Mouse (Mus musculus): ENCODE data around the gene Ttc6. TPM values are rescaled to one million over a fixed set of nuclear protein-coding genes. Genes with fewer than 3 reads are reported as not detected.

The Ttc6 gene
- polyA plus RNA-seq, 1 experiment from 2014 or later: 0.92 TPM

DNA sequence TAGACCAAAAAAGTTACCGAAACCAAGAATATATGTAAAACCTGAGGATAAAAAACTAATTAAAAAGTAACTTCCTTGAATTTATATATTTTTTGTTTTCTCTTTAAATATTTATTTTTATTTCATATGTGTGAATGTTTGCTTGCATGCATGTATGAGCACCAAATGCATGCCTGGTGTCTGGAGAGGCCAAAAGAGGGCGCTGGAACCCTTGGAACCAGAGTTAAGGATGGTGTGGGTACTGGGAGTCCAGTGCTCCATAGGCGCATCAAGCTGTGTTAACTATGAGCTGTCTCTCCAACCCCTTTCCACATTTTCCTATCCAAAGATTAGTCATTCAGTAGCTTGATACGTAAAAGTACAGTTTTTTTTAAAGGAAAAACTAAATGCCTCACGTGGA lies 58.1 kb downstream of the Ttc6 start:
- Histone ChIP-seq H3K9ac (no peak overlapping the region), H3K4me3 (replicated peaks) (no peak overlapping the region), H3K36me3 (no peaks in the 10 kb centered on the region), H3K27ac (no peak overlapping the region), H3K4me2 (replicated peaks) (no peak overlapping the region), H3K9me3 (no peaks in the 10 kb centered on the region), H3K27me3 (replicated peaks) (no peaks in the 10 kb centered on the region), H3K4me1 (replicated peaks) (0 out of 2 replicates have a peak, but pooled peaks cover 4% of the 10 kb centered on the region)
- no peak for ATAC-seq
- WGBS: 71% methylated on average over 5 of the region's 5 CpGs

DNA sequence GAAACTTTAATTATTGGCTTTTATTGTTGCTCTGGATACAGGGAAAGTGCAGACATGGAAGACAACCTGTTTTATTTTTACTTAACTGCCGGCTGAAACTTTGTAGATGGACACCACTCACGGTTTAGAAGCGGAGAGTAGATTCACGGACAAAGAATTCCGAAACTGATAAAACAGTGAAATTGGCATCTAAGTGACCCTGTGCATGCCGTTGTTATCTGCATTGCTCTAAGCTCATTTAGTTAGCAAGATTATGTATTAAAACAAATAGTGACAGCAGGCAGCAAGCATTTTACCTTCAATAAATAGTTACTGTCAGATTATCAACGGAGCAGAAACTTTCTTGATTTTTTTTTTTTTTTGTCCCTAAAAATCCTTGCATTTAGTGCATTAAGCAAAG lies 59.4 kb downstream of the Ttc6 start:
- 33% methylated on average over 7 of the region's 7 CpGs for WGBS
- ATAC-seq: peak; percentile 80
- Histone ChIP-seq H3K4me1 (replicated peaks) (0 out of 2 replicates have a peak, but pooled peaks cover 4% of the 10 kb centered on the region), H3K9me3 (no peaks in the 10 kb centered on the region), H3K9ac (no peak overlapping the region), H3K4me3 (replicated peaks) (no peak overlapping the region), H3K36me3 (no peaks in the 10 kb centered on the region), H3K27ac (no peak overlapping the region), H3K4me2 (replicated peaks) (peak overlapping the region; percentile 25; the same call in 1 of the 2 replicates), H3K27me3 (replicated peaks) (no peaks in the 10 kb centered on the region)

DNA sequence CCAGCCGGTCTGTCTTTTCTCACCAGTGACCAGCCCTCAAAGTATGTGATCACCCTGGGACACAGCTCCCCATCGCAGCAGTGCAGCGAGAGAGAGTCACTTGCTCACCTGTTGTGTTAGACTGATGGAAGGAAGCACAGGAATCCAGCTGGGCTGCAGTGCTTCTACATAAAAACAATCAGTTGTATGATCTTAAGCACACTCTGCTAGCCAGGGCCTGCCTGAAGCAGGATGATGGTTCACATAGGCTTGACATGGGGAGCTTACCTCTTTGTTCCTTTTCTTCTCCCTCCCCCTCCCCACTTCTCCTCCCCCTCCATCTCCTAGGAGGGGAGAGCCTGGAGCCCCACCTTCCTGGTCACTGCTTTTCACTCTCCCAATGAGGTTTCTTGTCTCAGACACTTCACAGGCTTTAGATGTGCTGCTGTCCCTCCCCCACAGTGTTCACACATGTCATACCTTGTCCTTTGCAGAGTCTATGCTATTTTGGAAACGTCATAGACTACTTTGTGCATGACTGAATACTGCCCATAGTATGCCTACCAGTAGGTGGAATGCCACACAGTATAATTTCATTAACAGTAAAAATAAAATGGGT lies 60.2 kb downstream of the Ttc6 start:
- Histone ChIP-seq H3K4me3 (replicated peaks) (no peak overlapping the region), H3K9me3 (no peaks in the 10 kb centered on the region), H3K36me3 (no peaks in the 10 kb centered on the region), H3K27ac (no peak overlapping the region), H3K4me2 (replicated peaks) (no peak overlapping the region), H3K27me3 (replicated peaks) (no peaks in the 10 kb centered on the region), H3K4me1 (replicated peaks) (0 out of 2 replicates have a peak, but pooled peaks cover 4% of the 10 kb centered on the region), H3K9ac (no peak overlapping the region)
- peak; percentile 36 for ATAC-seq
- 30% methylated on average over 4 of the region's 4 CpGs for WGBS

DNA sequence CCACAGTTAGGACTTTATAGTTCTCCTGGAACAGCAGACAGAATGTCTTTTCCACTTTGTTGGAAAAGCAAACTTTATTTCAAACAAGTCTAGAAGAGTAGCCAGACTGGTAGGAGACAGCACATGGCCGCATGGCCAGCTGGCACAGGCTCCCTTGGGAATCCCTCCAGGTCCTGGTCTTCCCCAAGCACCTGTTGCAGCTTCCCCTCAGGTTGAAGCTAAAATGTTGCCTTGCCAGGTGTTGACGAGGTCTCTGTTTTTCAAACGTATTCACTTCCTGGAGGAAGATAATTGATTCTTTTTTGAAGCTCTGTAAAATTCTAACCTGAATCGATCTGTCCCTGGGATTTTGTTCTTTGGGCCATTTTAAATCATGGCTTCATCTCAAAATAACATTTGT lies 86.1 kb downstream of the Ttc6 start:
- H3K4me2 ChIP-seq (replicated peaks): no peak overlapping the region
- H3K27ac ChIP-seq: no peak overlapping the region
- no peaks in the 10 kb centered on the region for H3K9me3 ChIP-seq
- WGBS: 78% methylated on average over 4 of the region's 4 CpGs
- no peaks in the 10 kb centered on the region for H3K36me3 ChIP-seq
- no peaks in the 10 kb centered on the region for H3K27me3 ChIP-seq (replicated peaks)
- no peak for ATAC-seq
- H3K4me3 ChIP-seq (replicated peaks): no peak overlapping the region
- H3K9ac ChIP-seq: no peak overlapping the region
- no peaks in the 10 kb centered on the region for H3K4me1 ChIP-seq (replicated peaks)

DNA sequence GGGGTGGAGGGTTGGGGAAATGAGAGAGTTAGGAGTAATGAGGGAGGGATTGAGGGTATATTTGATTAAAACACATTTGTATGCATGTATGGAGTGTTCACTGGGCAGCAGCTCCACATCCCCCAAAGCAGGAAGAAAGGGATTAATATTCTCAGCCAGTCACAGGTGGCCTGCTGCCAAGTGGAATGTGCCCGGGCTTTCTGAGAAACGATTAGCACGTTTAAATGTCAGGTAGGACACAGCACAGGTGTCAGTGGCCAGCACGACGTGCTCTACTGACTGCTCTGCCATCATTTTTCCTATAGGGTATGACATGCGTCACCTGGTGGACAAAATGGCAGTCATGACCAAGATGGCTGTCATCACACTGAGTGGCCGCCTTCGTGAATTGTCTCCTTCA lies 86.8 kb downstream of the Ttc6 start:
- no peaks in the 10 kb centered on the region for H3K36me3 ChIP-seq
- no peaks in the 10 kb centered on the region for H3K4me1 ChIP-seq (replicated peaks)
- no peak for ATAC-seq
- no peak overlapping the region for H3K4me3 ChIP-seq (replicated peaks)
- H3K27me3 ChIP-seq (replicated peaks): no peaks in the 10 kb centered on the region
- no peak overlapping the region for H3K4me2 ChIP-seq (replicated peaks)
- no peaks in the 10 kb centered on the region for H3K9me3 ChIP-seq
- no peak overlapping the region for H3K9ac ChIP-seq
- H3K27ac ChIP-seq: no peak overlapping the region
- WGBS: 78% methylated on average over 8 of the region's 8 CpGs

DNA sequence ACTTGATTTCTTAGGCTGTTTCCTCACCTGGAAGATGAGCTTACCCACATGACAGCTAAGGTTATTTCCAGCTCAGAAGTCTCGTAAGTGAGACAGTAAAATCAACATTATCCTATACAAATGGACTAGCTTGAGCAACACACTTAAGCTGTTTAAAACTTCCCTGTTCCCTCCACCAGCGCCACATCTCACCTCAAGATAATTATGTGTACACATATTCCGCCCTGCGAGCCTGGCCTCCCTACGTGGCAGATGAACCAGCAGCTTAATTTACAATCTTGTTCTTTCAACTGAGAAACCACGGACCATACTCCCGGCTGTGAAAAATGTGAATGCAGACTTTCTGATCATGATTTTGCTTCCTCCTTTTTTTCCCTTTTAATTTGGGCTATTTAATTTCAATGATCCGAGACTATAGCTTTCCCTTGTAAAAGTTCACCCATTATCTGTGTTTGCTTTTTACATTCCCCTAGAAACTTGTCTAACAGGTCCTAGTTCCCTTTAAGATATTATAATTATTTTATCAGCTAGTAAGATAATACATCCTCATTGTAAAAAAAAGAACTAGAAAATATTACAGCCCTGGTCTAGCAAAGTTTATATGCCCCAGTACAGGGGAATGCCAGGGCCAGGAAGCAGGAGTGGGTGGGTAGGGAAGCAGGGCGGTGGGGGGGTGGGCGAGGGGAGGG lies 99.2 kb downstream of the Ttc6 start:
- H3K4me3 ChIP-seq (replicated peaks): no peak overlapping the region
- peak overlapping the region; percentile 59 for H3K27ac ChIP-seq
- WGBS: 32% methylated on average over 10 of the region's 10 CpGs
- no peaks in the 10 kb centered on the region for H3K9me3 ChIP-seq
- H3K9ac ChIP-seq: no peak overlapping the region
- ATAC-seq: peak; percentile 91
- H3K27me3 ChIP-seq (replicated peaks): no peaks in the 10 kb centered on the region
- H3K4me2 ChIP-seq (replicated peaks): peak overlapping the region; percentile 28; the same call in 1 of the 2 replicates
- no peaks in the 10 kb centered on the region for H3K4me1 ChIP-seq (replicated peaks)
- H3K36me3 ChIP-seq: no peaks in the 10 kb centered on the region

DNA sequence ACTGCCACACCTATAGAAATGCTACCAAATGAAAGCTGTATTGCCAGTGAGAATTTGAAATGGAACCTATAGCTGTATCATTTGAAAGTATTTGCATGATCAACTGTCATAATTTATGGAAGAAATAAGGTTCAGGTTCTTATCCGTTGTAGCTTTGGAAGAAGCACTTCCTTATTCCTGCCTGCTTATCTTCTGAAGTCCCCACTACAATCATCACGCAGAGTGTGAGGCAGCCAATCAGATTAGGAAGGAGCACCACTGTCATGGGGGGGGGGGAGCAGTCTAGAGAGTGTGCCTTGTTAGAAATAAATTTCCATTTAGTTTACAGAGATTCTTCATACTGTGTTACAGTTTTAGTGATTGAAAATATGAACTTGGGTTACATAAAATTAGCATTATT lies 108.5 kb downstream of the Ttc6 start:
- no peak for ATAC-seq
- no peaks in the 10 kb centered on the region for H3K36me3 ChIP-seq
- H3K4me1 ChIP-seq (replicated peaks): no peaks in the 10 kb centered on the region
- no peak overlapping the region for H3K4me2 ChIP-seq (replicated peaks)
- no peak overlapping the region for H3K4me3 ChIP-seq (replicated peaks)
- no peak overlapping the region for H3K9ac ChIP-seq
- H3K27me3 ChIP-seq (replicated peaks): no peaks in the 10 kb centered on the region
- H3K27ac ChIP-seq: no peak overlapping the region
- no peaks in the 10 kb centered on the region for H3K9me3 ChIP-seq
- 76% methylated on average over 2 of the region's 2 CpGs for WGBS

DNA sequence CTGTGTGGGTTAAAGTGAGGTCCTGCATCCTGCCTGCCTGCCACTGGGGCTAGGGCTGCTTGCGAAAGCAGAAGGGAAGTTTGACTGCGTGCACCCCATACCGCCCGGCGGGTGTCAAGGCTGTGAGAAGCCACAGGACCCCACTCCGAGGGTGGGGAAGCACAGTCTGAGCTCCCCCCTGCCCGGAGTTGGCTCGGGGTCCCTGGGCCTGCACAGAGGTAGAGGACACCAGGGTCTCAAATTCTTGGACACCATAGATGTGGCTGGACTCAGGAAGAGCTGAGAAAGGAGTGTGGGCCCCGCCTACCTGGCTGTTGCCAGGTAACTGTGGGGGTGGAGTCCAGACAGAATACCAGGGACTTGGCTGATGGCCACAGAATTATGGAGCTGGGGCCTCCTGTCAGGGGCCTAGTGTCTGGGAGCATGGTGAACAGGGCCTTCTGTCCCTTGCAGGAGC lies 121.1 kb downstream of the Ttc6 start:
- Histone ChIP-seq H3K9me3 (no peaks in the 10 kb centered on the region), H3K4me3 (replicated peaks) (0 out of 2 replicates have a peak overlapping the region, but pooled peaks have one; percentile 10), H3K4me2 (replicated peaks) (peak overlapping the region; percentile 38), H3K27ac (no peak overlapping the region), H3K4me1 (replicated peaks) (peaks cover 7% of the 10 kb centered on the region; the same call in 1 of the 2 replicates), H3K27me3 (replicated peaks) (no peaks in the 10 kb centered on the region), H3K36me3 (no peaks in the 10 kb centered on the region), H3K9ac (no peak overlapping the region)
- peak; percentile 96 for ATAC-seq
- 31% methylated on average over 9 of the region's 9 CpGs for WGBS

DNA sequence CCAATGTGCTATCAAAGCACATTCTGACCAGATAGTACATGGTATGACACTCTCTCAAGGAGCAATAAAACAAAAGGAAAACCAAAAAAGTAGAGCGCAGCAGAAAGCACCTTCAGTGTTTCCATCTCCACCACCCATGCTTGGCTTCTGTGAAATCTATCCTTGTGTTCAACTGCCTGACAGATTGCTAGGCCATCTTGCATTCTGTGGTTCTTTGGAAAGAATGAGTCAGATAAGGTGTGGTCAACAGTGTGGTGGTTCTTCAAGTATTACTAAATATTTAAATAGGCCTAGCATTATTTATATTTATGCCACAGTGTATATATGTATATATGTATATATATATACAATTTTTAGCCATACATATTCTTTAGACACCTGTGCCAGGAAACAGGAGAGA lies 146.1 kb downstream of the Ttc6 start:
- Histone ChIP-seq H3K27me3 (replicated peaks) (no peaks in the 10 kb centered on the region), H3K9me3 (no peaks in the 10 kb centered on the region), H3K36me3 (no peaks in the 10 kb centered on the region), H3K4me3 (replicated peaks) (no peak overlapping the region), H3K4me2 (replicated peaks) (no peak overlapping the region), H3K4me1 (replicated peaks) (no peaks in the 10 kb centered on the region), H3K9ac (no peak overlapping the region), H3K27ac (no peak overlapping the region)
- ATAC-seq: no peak
- WGBS: 96% methylated on average over 1 of the region's 1 CpGs

DNA sequence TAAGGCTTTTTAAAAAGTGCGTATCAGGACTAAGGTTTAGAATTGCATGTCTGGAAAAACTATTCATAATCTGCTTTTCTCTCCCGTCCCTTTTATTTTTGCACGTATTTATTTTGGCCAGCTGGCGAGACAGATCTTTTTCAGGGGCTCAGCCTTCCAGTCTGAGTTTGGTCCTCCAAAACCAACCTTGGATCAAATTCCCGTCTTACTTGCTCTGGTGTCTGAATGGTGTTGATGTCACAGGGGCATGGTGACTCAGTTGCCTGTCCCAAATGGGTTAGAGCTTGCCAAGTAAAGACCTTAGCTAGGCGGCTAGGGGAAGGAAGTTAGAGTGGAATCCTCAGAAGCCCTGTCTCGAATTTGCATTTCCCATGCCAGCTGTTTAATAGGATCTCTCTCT lies 200.8 kb downstream of the Ttc6 start:
- no peak overlapping the region for H3K9ac ChIP-seq
- H3K4me2 ChIP-seq (replicated peaks): no peak overlapping the region
- 84% methylated on average over 7 of the region's 7 CpGs for WGBS
- H3K27me3 ChIP-seq (replicated peaks): no peaks in the 10 kb centered on the region
- no peak overlapping the region for H3K27ac ChIP-seq
- no peaks in the 10 kb centered on the region for H3K4me1 ChIP-seq (replicated peaks)
- no peaks in the 10 kb centered on the region for H3K36me3 ChIP-seq
- no peak for ATAC-seq
- no peaks in the 10 kb centered on the region for H3K9me3 ChIP-seq
- H3K4me3 ChIP-seq (replicated peaks): no peak overlapping the region

DNA sequence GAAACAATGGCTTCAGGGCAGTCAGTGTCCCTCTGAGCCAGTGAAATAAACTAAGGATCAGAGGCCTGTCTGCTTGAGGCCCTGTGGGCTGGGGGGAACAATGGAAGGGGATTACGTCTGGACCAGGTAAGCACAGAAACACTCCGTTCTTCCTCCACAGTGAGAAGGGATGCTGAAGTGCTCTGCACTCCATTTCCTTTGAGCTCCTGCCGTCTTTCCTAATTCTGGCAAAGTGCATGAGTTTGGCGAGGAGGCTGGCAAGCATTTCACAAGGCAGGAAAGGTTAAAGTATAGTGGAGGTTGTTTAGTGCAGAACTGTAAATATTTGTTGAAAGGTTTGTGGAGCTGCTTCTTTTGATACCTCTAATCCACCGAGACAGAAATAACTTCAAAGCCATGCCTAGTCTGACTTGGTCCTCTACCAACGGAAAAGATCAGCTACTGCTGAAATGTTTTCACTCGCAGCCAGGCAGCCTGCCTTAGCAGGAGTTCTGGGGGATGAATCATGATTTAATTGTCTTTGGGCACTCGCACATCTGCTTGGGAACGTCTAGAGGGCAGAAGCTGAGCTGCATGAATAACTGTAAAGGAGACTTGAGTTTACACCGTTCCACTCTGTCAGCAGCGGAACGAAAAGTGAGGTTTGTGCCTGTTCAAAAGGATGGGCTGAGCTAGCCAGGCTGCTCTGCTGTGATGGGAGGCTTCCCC lies 212.5 kb downstream of the Ttc6 start:
- Histone ChIP-seq H3K27ac (no peak overlapping the region), H3K9me3 (no peaks in the 10 kb centered on the region), H3K27me3 (replicated peaks) (no peaks in the 10 kb centered on the region), H3K4me3 (replicated peaks) (no peak overlapping the region), H3K4me1 (replicated peaks) (no peaks in the 10 kb centered on the region), H3K9ac (no peak overlapping the region), H3K4me2 (replicated peaks) (0 out of 2 replicates have a peak overlapping the region, but pooled peaks have one; percentile 19), H3K36me3 (no peaks in the 10 kb centered on the region)
- no peak for ATAC-seq
- 15% methylated on average over 12 of the region's 12 CpGs for WGBS

DNA sequence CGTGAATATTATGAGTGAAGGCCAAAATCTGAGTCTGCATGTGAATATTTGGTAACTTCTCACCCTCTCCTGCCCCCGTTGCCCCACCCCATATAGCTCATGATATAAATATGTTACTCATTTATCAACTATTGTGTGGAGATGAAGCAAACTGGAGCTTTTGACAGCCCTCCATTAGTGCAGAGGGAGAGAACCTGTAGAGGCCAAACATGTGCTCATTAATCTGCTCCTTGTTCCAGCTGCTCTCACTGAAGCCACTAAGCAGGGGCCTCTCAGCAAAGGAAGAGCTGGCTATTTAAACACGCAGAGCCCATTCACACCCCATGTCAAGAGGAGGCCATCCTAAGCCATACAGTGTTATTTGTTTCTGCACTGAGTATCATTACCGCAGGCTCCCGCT lies 218.0 kb downstream of the Ttc6 start:
- Histone ChIP-seq H3K4me1 (replicated peaks) (no peaks in the 10 kb centered on the region), H3K4me2 (replicated peaks) (no peak overlapping the region), H3K9me3 (no peaks in the 10 kb centered on the region), H3K27me3 (replicated peaks) (no peaks in the 10 kb centered on the region), H3K27ac (no peak overlapping the region), H3K9ac (no peak overlapping the region), H3K36me3 (no peaks in the 10 kb centered on the region), H3K4me3 (replicated peaks) (no peak overlapping the region)
- ATAC-seq: no peak
- WGBS: 74% methylated on average over 5 of the region's 5 CpGs

Measured in intestine, embryonic 15.5 days (tissue).